Mouse (Mus musculus) testis, adult 10 weeks (tissue): ENCODE results near the gene Trim30d. TPM values are rescaled to one million over a fixed set of nuclear protein-coding genes. Genes with fewer than 3 reads are reported as not detected.

ENCODE experiments used
- polyA plus RNA-seq: library from polyadenylated mRNA; stranded (reverse); fragments of 350-450 nt; fragmentation: Illumina TruSeq; extraction: RNeasy Lipid Tissue Mini Kit (QIAGEN cat#74804); gene quantifications from one replicate; pipeline ENCODE4 v1.2.3, GENCODE M21; 2014; ENCODE audit warnings: low read depth, low replicate concordance

Gene Trim30d
- polyA plus RNA-seq = 4.0 TPM

DNA sequence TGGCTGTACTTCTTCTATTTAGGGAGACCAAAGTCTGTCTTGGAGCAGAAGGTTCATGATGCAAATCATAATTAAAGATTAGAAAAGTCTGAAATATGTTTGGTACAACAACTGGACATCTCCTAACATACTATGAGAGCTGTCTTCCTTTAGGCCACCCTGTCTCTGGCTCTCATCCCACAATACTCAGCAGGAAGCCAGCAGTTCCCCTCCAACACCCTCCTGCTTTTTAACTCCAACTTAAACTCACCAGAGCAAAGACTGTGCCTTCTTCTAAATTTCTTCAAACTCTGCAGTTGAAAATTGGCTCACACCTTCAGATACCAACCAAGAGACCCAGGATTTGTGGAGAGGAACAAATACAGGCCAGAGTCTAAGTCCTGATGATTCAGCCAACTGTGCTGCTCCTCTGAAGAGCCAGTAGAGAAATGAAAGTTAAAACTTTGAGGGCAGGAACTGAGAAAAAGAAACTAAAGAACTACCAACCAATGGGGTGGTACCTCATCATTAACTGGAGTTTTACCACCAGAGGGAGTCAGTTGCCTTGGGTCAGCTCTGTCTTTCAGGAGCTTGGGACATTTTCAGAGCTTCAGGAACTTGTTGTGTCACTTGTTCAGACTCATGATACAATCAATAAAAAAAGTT lies at the start of gene Trim30d:
Gene Trim30d, minus strand, starts transcription at position 429 of the 645 bp plus-strand sequence.

DNA sequence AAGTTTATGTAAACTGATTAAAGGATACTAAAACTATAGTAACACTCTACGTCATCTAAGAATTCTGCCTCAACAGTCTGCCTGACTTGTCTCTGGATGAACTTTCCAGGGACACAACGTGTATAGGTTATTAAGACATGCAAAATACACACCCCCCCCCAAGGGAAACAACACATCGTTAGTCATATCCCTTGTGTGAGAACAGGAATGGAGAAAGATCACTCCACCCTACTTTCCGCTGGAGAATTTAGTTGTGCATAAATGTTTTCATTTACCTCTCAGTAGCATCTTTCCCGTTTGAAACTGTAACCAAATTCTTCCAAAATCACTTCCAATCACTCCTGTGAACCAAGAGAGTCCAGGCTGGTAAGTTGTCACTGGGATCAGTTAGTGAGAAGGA lies 42.2 kb upstream of the Trim30d start, which contains the start of gene Olfr651:
Gene Olfr651, plus strand, starts transcription at position 301 of the 400 bp plus-strand sequence.

DNA sequence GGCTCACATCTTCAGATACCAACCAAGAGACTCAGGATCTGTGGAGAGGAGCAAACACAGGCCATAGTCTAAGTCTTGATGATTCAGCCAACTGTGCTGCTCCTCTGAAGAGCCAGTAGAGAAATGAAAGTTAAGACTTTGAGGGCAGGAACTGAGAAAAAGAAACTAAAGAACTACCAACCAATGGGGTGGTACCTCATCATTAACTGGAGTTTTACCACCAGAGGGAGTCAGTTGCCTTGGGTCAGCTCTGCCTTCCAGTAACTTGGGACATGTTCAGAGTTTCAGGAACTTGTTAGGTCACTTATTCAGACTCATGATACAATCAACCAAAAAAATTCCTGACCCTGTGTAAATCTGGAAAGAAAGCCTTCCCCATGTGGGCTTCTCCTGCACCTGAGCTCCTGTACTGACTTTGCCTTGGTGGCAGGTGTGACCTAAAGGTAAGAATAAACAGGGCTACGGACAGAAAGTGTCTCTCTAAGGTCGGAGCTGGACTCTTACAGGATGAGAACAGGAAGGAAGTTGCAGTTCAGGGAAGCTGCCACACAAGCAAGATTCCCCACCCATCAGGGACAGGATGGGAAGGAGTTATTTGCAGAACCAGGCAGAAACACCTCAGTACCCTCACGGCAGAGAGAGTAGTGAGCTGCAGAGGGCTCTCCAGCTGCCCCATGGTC lies 42.4 kb downstream of the Trim30d start, which contains the start of gene Trim30a:
Gene Trim30a, minus strand, starts transcription at position 129 of the 680 bp plus-strand sequence.

Other genes with a start within 250 kb of the Trim30d start
- 0.57 TPM for gene Trim5, start 219.8 kb downstream of the Trim30d start, polyA plus RNA-seq
- 5.9 TPM for gene Trim12a, start 192.4 kb downstream of the Trim30d start, polyA plus RNA-seq
- 0.24 TPM for gene Trim34b, start 178.4 kb downstream of the Trim30d start, polyA plus RNA-seq
- gene Trim12c, start 154.5 kb downstream of the Trim30d start, polyA plus RNA-seq = 3.5 TPM
- 0.29 TPM for gene Trim30b, start 138.0 kb downstream of the Trim30d start, polyA plus RNA-seq
- not detected for gene Trim30c, start 107.0 kb downstream of the Trim30d start, polyA plus RNA-seq
- 2.4 TPM for gene Trim30a, start 42.7 kb downstream of the Trim30d start, polyA plus RNA-seq
- gene Olfr651, start 42.3 kb upstream of the Trim30d start, polyA plus RNA-seq = not detected
- gene Olfr652, start 53.1 kb upstream of the Trim30d start, polyA plus RNA-seq = 0.20 TPM
- gene Olfr653, start 69.5 kb upstream of the Trim30d start, polyA plus RNA-seq = 0.15 TPM
- 1.2 TPM for gene Olfr654, start 79.2 kb upstream of the Trim30d start, polyA plus RNA-seq
- gene Olfr655, start 93.9 kb upstream of the Trim30d start, polyA plus RNA-seq = not detected
- 0.04 TPM for gene Olfr656, start 106.1 kb upstream of the Trim30d start, polyA plus RNA-seq
- not detected for gene Olfr657, start 116.9 kb upstream of the Trim30d start, polyA plus RNA-seq
- not detected for gene Olfr658, start 139.5 kb upstream of the Trim30d start, polyA plus RNA-seq
- gene Olfr659, start 158.9 kb upstream of the Trim30d start, polyA plus RNA-seq = not detected
- not detected for gene Olfr661, start 178.7 kb upstream of the Trim30d start, polyA plus RNA-seq